Mouse (Mus musculus): ENCODE data around the gene Agpat2.

The Agpat2 gene

DNA sequence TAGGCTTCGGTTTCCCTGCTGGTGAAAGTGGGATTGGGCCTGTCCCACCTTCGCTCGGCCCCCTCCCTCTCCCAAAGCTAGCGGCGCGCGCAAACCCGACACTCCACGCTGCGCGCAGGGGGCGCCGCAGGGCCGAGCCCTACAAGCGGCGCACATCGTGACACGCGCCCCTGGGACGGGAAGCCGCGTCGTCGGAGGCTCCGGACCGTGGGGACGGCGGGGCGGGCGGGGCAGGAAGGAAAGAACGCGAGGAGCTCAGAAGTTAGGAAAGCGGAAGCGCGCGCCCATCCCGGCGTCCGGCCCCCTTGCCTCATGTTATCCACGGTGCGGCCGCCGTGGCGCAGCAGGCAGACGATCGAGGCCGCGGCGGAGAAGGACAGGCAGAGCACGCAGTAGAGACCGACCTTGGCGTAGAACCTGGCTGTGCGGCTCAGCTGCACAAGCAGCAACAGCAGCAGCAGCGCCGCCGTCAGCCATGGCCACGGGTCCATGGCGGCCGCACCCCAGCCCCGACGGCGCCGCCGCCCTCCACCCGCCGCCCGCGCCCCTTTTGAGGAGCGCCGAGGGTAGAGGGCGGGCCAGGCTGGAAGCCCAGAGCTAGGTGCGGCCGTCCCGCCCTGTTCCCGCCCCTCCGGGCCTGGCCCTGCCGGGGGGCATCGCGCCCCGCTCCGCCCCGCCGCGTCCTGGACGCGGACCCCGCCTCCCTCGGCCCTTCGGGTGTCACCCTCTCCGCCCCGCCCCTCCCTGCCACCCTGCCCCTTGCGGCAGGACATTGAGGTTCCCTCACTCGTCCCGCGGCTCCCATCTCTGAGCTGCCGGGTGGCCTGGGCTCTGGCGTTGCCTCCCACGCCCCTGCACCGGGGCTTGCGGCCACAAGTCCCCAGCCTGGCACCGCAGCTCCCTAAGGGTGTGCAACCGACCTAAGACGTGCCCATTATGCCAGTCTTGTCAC lies at the start of gene Agpat2:
TSS of gene Agpat2 (minus strand) at position 698 of the 952 bp plus-strand sequence.
- no peak for DNase-seq (ENCODE audit: low spot score in 2 of 2)

GRCm38 (mm10) chr2:26646643-26647293 lies 42.6 kb upstream of the Agpat2 start:
- DNase-seq (ENCODE audit: low spot score in 2 of 2): peak; percentile 56 to 59

GRCm38 (mm10) chr2:26643942-26644341 lies 39.7 kb upstream of the Agpat2 start:
- DNase-seq (ENCODE audit: low spot score in 2 of 2): no peak

DNA sequence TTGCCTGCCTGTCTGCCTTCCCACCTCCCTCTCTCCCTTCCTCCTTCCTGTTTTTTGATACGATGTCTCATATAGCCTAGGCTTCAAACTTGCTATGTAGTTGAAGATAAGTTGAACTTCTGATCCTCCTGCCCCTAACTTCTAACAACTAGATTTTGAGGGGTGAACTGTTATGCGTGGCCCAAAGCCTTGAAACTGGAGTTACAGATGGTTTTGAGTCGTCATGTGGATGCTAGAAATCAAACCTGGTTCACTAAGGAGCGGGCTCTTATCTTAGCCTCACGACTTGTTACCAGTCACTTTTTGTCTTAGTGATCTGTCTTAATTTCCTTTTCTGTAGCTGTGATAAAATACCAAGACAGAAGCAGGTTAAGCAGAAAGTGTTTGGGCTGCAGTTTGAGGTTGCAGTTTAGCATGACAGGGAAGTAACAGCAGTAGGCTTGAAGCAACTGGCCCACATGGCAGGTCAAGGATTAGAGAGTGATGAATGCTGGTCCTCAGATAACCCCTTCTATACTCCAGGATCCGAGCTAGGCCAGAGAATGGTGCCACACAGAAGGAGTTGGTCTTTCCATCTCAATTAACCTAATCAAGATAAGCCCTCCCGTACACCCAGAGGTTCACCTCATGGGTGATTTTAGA lies 36.9 kb upstream of the Agpat2 start:
- no peak for DNase-seq (ENCODE audit: low spot score in 2 of 2)

GRCm38 (mm10) chr2:26639838-26640830 lies 35.9 kb upstream of the Agpat2 start:
- DNase-seq (ENCODE audit: low spot score in 2 of 2): peak; percentile 90 to 94

DNA sequence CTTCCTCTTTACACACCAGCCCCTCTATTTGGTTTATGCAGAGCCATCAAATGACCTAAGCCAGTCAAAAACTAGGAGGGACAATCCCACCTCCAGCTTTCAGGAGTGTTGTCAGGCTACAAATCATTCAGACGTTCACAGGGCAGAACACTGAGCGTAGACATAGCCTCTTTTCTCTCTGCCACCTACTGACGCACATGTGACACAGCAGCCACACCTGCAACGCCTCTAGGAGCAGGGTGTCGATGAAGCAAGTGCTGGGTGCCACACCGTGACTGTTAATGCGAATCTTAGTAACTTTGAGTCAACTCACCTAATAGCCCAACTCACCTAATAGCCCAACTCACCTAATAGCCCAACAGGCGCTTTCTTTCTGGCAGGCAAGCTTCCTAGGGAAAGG lies 34.9 kb upstream of the Agpat2 start:
- no peak for DNase-seq (ENCODE audit: low spot score in 2 of 2)

DNA sequence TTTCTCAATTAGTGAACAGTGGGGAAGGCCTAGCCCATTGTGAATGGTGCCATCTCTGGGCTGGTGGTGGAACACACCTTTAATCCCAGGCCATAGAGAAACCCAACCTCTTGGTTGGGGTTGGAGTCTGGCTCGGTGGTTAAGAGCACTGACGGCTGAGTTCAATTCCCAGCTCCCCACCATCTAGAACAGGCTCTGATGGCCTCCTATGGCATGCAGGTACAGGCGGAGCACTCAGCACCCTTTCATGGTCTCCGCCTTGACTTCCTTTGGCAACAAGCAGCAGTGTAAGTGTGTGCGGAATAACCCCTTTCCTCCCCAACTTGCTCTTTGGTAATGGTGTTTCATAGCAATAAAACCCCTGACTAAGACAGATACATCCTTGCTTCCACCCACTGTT lies 34.4 kb upstream of the Agpat2 start:
- no peak for DNase-seq (ENCODE audit: low spot score in 2 of 2)

- no peak for DNase-seq (ENCODE audit: low spot score in 2 of 2)
Observed at GRCm38 (mm10) chr2:26638039-26638438, 33.8 kb upstream of the Agpat2 start.

GRCm38 (mm10) chr2:26637316-26637932 lies 33.2 kb upstream of the Agpat2 start:
- no peak for DNase-seq (ENCODE audit: low spot score in 2 of 2)

DNA sequence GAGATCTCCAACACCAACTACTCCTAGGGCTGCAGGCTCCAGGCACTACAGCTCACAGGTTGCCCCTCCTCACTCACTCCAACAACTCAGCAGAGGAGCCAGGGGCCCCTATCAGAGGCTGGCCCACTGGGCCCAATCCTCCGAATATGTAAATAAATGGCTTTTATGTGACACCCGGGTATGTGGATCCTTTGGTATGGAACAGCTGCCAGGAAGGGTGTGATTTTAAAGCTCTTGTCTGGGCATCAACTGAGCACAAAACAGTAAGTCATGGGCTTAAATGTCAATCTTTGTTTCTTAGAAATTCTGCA lies 32.1 kb upstream of the Agpat2 start:
- no peak for DNase-seq (ENCODE audit: low spot score in 2 of 2)

GRCm38 (mm10) chr2:26635489-26636324 lies 31.5 kb upstream of the Agpat2 start:
- no peak for DNase-seq (ENCODE audit: low spot score in 2 of 2)

DNA sequence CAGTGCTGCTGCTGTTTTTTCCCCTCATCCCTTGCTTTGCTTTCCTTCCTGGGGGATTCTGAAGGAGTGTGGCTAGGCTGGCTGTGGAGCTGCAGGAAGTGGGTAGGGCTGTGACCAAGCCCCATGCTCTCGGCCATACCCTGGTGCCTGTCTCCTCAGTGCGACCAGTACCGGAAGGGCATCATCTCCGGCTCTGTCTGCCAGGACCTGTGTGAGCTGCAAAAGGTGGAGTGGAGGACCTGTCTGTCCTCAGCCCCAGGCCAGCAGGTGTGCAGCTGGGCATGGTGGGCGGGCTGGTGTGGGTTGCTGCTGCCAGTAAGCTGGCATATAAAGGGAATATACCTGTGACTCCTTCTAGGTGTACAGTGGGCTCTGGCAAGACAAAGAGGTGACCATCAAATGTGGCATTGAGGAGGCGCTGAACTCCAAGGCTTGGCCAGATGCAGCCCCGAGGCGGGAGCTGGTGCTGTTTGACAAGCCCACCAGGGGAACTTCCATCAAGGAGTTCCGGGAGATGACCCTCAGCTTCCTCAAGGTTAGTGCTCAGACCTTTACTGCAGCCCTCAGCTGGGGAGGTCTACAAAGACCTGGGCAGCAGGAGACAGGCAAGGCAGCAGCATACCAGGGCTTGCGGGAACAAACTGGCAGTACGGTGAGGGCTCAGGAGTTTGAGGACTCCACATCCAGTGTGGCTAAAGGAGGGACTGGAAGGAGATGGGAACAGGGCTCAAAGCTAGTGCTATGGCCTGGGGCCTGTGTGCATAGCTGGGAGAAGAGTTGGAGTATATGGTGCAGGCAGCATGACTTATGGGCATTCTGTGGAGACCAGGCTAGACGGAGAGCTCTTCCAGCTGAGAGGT lies 30.6 kb upstream of the Agpat2 start:
- no peak for DNase-seq (ENCODE audit: low spot score in 2 of 2)

DNA sequence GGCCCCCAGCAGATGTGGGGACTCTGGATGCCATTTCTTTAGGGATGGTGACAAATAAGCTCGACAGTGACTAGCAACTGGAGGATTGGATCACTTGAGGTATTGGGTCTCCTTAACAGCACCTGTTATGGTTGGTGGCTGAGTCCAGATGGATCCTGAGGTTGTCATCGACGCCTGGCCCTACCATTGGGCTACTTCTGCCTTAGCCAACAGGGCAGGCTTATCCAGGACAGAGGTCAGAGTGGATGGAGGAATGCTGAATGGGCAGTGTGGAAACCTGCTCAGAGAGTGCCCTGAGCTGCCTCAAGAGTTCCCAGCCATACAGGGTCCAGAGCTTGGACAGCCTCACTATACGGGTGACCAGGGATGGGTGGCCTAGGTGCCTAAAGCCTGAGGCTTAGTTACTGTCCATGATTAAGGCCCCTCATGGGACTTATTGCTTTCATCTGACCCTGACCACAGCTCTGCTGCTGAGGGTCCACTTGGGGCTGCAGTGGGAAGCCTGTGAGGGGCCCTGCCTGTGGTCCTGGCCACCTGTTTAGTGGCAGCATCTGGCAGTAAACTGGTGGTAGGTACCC lies 29.8 kb upstream of the Agpat2 start:
- DNase-seq (ENCODE audit: low spot score in 2 of 2): no peak

DNA sequence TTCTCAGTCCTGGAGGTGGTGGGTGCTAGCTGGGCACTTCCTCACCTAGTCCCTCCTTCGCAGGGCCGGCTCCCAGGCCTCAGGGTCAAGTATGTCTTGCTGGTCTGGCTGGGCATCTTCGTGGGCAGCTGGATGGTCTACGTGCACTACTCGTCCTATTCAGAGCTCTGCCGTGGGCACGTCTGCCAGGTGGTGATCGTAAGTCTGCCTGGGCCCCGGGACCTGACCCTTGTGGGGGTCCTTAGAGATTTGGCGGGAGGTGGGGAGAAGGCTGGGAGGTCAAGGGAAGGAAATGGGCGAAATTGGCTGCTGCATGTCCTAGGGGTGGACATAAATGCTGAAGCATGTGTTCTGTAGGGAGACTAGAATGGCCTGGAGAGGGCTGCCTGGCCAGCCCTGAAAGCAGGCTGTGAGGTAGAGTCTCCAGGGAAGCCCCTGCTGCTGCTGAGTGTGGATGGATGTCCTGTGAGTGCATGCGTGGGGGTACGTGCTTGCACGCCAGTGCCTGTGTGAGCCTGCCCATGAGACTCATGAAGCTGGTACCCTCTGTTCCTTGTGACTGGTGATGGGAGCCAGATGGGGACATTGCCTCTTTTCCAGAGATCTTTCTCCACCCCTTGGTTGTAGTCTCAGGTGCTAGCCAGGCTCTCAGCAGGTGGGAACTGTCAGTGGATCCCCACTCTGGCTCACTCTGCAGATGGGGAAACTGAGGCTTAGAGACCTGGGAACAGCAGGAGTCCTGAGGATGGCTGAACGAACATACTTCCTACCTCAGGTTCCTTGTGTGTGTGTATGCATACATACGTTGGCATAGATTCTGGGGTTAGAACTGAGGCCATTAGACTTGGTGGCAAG lies 28.6 kb upstream of the Agpat2 start:
- no peak for DNase-seq (ENCODE audit: low spot score in 2 of 2)

GRCm38 (mm10) chr2:26628792-26629437 lies 24.7 kb upstream of the Agpat2 start:
- no peak for DNase-seq (ENCODE audit: low spot score in 2 of 2)

DNA sequence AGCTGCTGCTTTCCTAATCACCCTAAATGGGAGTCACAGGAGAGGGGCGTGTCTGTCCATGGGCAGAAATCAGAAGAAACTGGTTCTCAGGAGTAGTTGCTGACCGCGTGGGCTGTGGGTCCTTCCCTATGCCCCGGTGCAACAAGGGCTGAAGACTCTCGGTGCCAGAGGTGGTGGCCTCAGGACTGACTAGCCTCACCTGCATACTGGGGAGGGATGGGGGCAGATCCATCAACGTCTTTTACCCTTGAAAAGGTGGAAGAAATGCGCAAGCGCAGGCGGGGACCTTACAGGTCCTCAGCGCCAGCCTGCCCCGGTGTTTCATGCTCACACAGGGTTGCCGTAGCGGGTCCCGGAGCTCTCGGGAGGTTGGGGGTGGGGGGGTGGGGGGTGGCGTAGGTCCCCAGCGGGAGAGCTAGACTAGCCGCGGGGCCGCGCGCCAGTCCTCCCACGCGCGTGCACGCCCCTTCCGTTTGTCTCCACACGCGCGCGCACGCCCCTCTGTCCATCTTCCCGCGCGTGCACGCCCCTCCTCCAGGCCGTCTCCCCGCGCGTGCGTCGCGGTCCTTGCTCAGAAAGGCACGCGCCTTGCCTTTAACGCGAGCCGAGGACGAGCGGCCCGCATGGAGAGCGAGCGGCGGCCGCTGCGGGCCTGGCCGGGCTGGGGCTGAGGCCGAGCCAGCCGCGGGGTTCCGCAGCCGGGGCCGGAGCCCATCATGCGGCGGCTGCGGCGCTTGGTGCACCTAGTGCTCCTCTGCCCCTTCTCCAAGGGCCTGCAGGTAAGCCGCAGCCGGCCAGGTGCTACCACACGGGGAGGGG lies 23.9 kb upstream of the Agpat2 start, which contains the start of gene Fam69b:
TSS of gene Fam69b (plus strand) at position 537 of the 819 bp plus-strand sequence.
- peak; percentile 85 for DNase-seq (ENCODE audit: low spot score in 2 of 2)
